Mouse (Mus musculus): Measurements from ENCODE around the gene Olfr92.

Gene Olfr92

DNA sequence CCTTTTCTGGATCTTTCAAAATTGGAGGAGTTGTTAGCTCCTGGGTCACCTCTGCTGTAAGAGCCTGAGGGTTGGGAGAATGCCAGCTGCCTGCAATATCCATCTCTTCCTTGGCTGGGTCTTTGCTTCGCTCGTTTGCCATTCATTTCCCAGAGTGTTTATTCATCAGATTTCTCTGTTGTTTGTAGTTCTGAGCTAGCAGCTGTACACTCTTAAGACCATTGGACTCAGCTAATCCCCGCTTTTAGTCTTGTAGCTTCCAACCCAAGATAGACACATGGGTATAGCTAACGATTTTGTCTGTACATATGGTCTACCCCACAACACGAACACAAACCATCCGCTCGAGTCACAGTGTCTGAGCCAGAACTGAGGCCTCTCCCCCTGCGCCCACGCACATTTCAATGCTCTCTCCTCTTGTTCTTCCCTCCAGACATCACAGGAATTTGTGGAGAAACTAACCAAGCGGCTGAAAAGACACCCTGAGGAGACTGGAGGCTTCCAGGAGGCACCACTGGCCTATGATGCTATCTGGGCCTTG, 57.7 kb downstream of the Olfr92 start:
- peak; percentile 64 to 79 for DNase-seq (ENCODE audit: low spot score in 2 of 2)

DNA sequence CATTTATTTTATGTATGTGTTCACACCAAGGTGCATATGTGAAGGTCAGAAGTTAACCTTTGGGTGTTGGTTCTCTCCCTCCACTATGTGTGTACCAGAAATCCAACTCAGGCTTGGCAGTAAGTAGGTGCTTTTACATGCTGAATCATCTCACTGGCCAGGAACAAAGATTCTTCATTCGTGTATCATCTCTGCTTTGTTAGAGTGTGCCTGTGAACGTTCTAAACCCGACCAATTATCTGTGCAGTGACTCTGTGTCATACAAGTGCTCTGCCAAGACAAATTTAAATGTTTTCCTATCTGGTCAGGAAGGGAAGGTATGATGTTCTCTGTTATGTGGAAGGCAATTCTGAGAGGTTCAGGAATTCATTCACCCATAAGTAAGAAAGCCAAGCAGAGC, 58.5 kb downstream of the Olfr92 start:
- no peak for DNase-seq (ENCODE audit: low spot score in 2 of 2)
